Mouse (Mus musculus) heart, embryonic 15.5 days (tissue): Measurements from ENCODE around the gene Smarca1. TPM values are rescaled to one million over a fixed set of nuclear protein-coding genes. Genes with fewer than 3 reads are reported as not detected.

Source experiments
- ATAC-seq: fragments of 200-750 bp; cut with Nextera tagmentation; replicated peaks from 2 replicates; pipeline ENCODE4 v1.8.0; 2017; ENCODE audit warnings: low read depth, moderate TSS enrichment; ENCODE audit not compliant: insufficient number of reproducible peaks, insufficient read depth, low FRiP score
- H3K27ac ChIP-seq: fragments of 300-500 bp; sonication (generic); 2 replicates; pipeline ENCODE4 v1.5.1; 2015; ENCODE audit warnings: mild to moderate bottlenecking, inconsistent platforms
- H3K27me3 ChIP-seq: fragments of 300-500 bp; sonication (generic); 2 replicates; pipeline ENCODE4 v1.6.1; 2015; ENCODE audit warnings: inconsistent platforms
- H3K36me3 ChIP-seq: fragments of 300-500 bp; sonication (generic); 2 replicates; pipeline ENCODE4 v1.6.1; 2015; ENCODE audit warnings: mild to moderate bottlenecking, inconsistent platforms
- H3K4me1 ChIP-seq: fragments of 300-500 bp; sonication (generic); replicated peaks from 2 replicates; pipeline ENCODE4 v1.6.1; 2015; ENCODE audit warnings: inconsistent platforms
- H3K4me2 ChIP-seq: fragments of 300-500 bp; sonication (generic); 2 replicates; pipeline ENCODE4 v1.6.1; 2015; ENCODE audit warnings: inconsistent platforms, mild to moderate bottlenecking, moderate library complexity
- H3K4me3 ChIP-seq: fragments of 300-500 bp; sonication (generic); 2 replicates; pipeline ENCODE4 v1.5.1; 2015; ENCODE audit warnings: mild to moderate bottlenecking, inconsistent platforms
- H3K9ac ChIP-seq: fragments of 300-500 bp; sonication (generic); 2 replicates; pipeline ENCODE4 v1.6.1; 2015; ENCODE audit warnings: mild to moderate bottlenecking, inconsistent platforms
- H3K9me3 ChIP-seq: fragments of 300-500 bp; sonication (generic); replicated peaks from 2 replicates; pipeline ENCODE4 v1.6.1; 2016; ENCODE audit warnings: inconsistent platforms
- WGBS: fragments of 180-500 bp; shearing (Covaris S2); methylation state at CpG from one replicate; pipeline ENCODE4 v1.1.7; 2015; ENCODE audit warnings: mixed read lengths; 5-methylcytosine and 5-hydroxymethylcytosine counted together
- polyA plus RNA-seq: library from polyadenylated mRNA; unstranded; fragments of >200 nt; fragmentation: Nextera tagmentation; extraction: Ambion mirVana; gene quantifications from 2 replicates; pipeline ENCODE4 v1.2.1, GENCODE M21; 2015

The Smarca1 gene
- polyA plus RNA-seq: 21.3 and 21.6 TPM in 2 replicates

GRCm38 (mm10) chrX:47892431-47893024 lies at the start of gene Smarca1:
Gene Smarca1 (minus strand): TSS chrX:47892974.
- peak within 1 kb of the TSS; percentile 69 for H3K4me2 ChIP-seq
- H3K4me3 ChIP-seq: peak within 1 kb of the TSS; percentile 67
- H3K27me3 ChIP-seq: no peaks in the 10 kb centered on the region
- peak within 1 kb of the TSS; percentile 77 for H3K27ac ChIP-seq
- no peaks in the 10 kb centered on the region for H3K36me3 ChIP-seq
- H3K9ac ChIP-seq: peak within 1 kb of the TSS; percentile 68
- peak; percentile 58; the same call in 1 of the 2 replicates for ATAC-seq
- 13% methylated on average over 13 of the region's 17 CpGs for WGBS
- H3K4me1 ChIP-seq: no peaks in the 10 kb centered on the region
- no peaks in the 10 kb centered on the region for H3K9me3 ChIP-seq

- H3K4me1 ChIP-seq: peaks cover 6% of the 10 kb centered on the region
- no peak overlapping the region for H3K9ac ChIP-seq
- H3K36me3 ChIP-seq: 0 out of 2 replicates have a peak, but pooled peaks cover 3% of the 10 kb centered on the region
- H3K9me3 ChIP-seq: no peaks in the 10 kb centered on the region
- H3K4me2 ChIP-seq: no peak overlapping the region
- no peak overlapping the region for H3K4me3 ChIP-seq
- no peaks in the 10 kb centered on the region for H3K27me3 ChIP-seq
- 17% methylated on average over 2 of the region's 2 CpGs for WGBS
- no peak for ATAC-seq
- H3K27ac ChIP-seq: no peak overlapping the region
These were observed 45.0 kb upstream of the Smarca1 start for GRCm38 (mm10) chrX:47937740-47938139.

DNA sequence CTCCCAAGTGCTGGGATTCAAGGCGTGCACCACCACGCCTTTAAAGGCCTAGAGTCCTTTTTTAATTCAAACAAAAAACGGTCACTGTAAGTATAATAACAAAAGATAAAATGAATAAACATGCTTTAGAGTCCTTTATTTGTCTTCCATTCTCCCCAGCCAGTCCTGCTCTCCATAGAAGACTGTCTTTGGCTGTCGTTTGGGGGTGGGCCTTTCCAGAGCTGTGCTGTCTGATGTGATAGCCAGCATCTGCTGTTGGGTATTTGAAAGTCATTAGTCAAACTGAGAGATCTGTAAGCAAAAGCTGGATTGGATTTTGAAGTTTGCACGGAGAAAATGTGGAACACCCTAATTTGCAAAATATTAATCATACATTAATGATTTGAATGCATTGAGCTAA lies 44.1 kb upstream of the Smarca1 start:
- no peaks in the 10 kb centered on the region for H3K9me3 ChIP-seq
- no peak overlapping the region for H3K4me2 ChIP-seq
- ATAC-seq: no peak
- peaks cover 6% of the 10 kb centered on the region for H3K4me1 ChIP-seq
- no peaks in the 10 kb centered on the region for H3K27me3 ChIP-seq
- WGBS: 65% methylated on average over 5 of the region's 5 CpGs
- peaks cover 3% of the 10 kb centered on the region; the same call in 1 of the 2 replicates for H3K36me3 ChIP-seq
- H3K27ac ChIP-seq: no peak overlapping the region
- H3K4me3 ChIP-seq: no peak overlapping the region
- no peak overlapping the region for H3K9ac ChIP-seq

DNA sequence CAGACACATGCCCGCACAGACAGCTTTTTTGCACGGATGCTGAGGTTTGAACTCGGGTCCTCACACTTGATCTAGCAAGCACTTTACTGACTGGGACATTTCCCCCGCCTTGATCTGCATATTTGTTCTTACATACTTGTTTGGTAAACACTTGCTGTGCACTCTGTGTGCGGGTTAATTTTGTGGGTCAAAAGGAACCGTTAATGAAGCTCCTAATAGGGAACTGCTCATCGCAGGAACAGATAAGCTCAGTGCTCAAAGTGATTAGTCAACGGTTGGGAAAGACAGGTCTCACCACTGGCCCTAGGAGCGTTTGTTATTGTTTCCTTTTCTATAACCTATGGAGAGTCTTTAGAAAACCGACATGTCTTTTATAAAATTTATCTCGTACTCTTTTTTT lies 41.6 kb upstream of the Smarca1 start:
- Histone ChIP-seq H3K36me3 (peaks cover 3% of the 10 kb centered on the region; the same call in 1 of the 2 replicates), H3K27ac (no peak overlapping the region), H3K4me2 (no peak overlapping the region), H3K4me3 (no peak overlapping the region), H3K9me3 (no peaks in the 10 kb centered on the region), H3K27me3 (no peaks in the 10 kb centered on the region), H3K9ac (no peak overlapping the region), H3K4me1 (peaks cover 6% of the 10 kb centered on the region)
- 78% methylated on average over 11 of the region's 11 CpGs for WGBS
- no peak for ATAC-seq

- Histone ChIP-seq H3K36me3 (peaks cover 3% of the 10 kb centered on the region; the same call in 1 of the 2 replicates), H3K9me3 (no peaks in the 10 kb centered on the region), H3K27ac (no peak overlapping the region), H3K9ac (no peak overlapping the region), H3K4me2 (no peak overlapping the region), H3K4me3 (no peak overlapping the region), H3K4me1 (no peaks in the 10 kb centered on the region), H3K27me3 (no peaks in the 10 kb centered on the region)
- ATAC-seq: no peak
- WGBS: 44% methylated on average over 3 of the region's 3 CpGs
These were observed 37.7 kb upstream of the Smarca1 start for GRCm38 (mm10) chrX:47930449-47930848.

DNA sequence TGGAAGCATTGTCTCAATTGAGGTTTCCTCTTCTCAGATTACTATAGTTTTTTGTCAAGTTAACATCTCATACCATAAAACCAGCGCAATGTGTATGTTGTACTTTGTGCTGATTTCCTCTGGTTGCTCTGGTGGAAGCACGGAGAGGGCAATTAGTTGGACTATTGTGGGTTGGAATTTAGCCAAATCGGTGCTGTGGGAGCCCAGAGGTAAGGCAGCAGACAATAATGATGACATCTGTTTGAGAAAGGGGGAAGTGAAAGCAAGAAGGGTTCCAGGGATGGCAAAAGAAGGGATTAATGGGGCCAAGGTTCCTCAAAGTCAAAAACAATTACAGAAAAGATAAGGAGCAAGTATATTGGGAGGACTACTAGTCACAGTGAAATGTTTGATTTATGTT lies 35.2 kb upstream of the Smarca1 start:
- Histone ChIP-seq H3K4me2 (no peak overlapping the region), H3K4me1 (no peaks in the 10 kb centered on the region), H3K27me3 (no peaks in the 10 kb centered on the region), H3K4me3 (no peak overlapping the region), H3K9ac (no peak overlapping the region), H3K27ac (no peak overlapping the region), H3K9me3 (no peaks in the 10 kb centered on the region), H3K36me3 (no peaks in the 10 kb centered on the region; the same call in 1 of the 2 replicates)
- 73% methylated on average over 3 of the region's 3 CpGs for WGBS
- no peak for ATAC-seq

GRCm38 (mm10) chrX:47920541-47920940 lies 27.8 kb upstream of the Smarca1 start:
- no peaks in the 10 kb centered on the region for H3K36me3 ChIP-seq
- no peak overlapping the region for H3K4me2 ChIP-seq
- no peak overlapping the region for H3K9ac ChIP-seq
- WGBS: 71% methylated on average over 5 of the region's 5 CpGs
- no peak overlapping the region for H3K27ac ChIP-seq
- ATAC-seq: no peak
- H3K27me3 ChIP-seq: no peaks in the 10 kb centered on the region
- no peaks in the 10 kb centered on the region for H3K4me1 ChIP-seq
- H3K9me3 ChIP-seq: no peaks in the 10 kb centered on the region
- H3K4me3 ChIP-seq: no peak overlapping the region

DNA sequence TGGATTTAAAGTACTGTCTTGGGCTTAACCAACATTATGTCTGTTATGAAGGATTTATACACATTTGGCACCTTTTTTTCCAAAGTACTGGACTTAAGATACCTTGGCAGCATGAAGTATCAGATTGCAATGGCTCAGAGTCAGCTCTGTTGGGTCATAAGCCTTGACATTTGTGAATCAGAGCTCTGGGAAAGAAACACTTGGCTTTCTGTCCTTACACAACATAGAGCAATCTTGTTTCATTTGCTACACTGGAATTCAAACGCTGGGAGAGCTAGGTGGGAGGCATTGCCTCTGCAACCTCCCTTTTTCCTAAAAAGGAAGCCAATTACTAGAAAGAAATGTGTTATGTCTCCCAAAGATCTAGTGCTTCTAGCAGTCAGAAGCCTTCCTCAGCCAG lies 24.1 kb upstream of the Smarca1 start:
- H3K27me3 ChIP-seq: no peaks in the 10 kb centered on the region
- no peak for ATAC-seq
- H3K9ac ChIP-seq: no peak overlapping the region
- WGBS: 57% methylated on average over 1 of the region's 1 CpGs
- no peak overlapping the region for H3K27ac ChIP-seq
- no peaks in the 10 kb centered on the region for H3K9me3 ChIP-seq
- no peak overlapping the region for H3K4me3 ChIP-seq
- no peak overlapping the region for H3K4me2 ChIP-seq
- H3K36me3 ChIP-seq: no peaks in the 10 kb centered on the region
- H3K4me1 ChIP-seq: peaks cover 6% of the 10 kb centered on the region; the same call in 1 of the 2 replicates

DNA sequence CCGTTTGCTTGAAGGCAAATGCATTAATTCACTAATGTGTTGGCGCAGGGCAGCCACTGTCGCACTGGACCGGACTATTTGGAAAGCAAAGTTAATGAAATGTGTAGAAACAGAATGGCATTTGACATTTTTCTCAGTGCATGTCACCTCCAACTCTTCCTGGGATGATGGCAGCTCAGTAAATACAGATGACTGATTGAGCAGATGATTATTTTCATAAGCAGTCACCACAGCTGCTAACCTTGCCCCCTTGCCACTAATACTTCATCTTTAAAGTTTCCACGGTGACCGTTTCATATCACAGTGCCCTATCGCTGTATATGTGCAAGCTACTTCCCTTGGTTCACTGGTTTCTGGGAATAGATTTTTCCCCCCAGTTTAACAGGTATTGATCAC lies 20.8 kb upstream of the Smarca1 start:
- Histone ChIP-seq H3K36me3 (no peaks in the 10 kb centered on the region), H3K4me1 (peaks cover 6% of the 10 kb centered on the region; the same call in 1 of the 2 replicates), H3K27ac (no peak overlapping the region), H3K9ac (no peak overlapping the region), H3K4me2 (peak overlapping the region; percentile 60), H3K4me3 (peak overlapping the region; percentile 65; the same call in 1 of the 2 replicates), H3K27me3 (no peaks in the 10 kb centered on the region), H3K9me3 (no peaks in the 10 kb centered on the region)
- no peak for ATAC-seq
- 74% methylated on average over 7 of the region's 7 CpGs for WGBS

DNA sequence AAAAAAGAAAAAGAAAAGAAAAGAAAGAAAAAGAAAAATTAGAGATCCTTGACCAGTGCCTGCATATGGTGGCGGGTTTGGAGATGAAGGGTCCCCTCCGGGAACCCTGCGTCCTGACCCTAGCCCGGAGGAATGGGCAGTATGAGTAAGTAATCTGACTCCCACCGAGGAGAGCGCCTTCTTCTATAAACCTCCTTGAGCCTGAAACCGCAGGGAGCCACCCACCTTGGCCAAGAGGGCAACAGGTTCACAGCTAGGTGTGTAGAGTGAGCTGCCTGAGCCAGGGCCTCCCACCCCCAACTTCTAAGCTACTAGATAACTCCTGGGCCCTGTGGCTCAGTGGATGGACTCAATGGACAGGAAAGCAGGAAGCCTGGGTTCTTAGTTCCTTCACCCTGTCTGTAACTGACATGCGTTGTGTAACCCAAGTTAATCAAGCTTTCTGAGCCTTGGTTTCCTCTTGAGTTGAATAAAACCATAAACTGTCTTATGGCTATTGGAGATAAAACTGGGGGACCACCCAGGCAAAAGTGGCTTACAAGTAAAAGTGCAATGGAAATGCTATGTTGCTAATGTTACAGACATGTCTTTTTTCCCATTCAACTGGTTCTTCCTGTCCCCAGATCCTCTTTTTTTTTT lies 20.2 kb upstream of the Smarca1 start:
- Histone ChIP-seq H3K9me3 (no peaks in the 10 kb centered on the region), H3K4me3 (peak overlapping the region; percentile 65), H3K27ac (no peak overlapping the region), H3K27me3 (no peaks in the 10 kb centered on the region), H3K4me2 (peak overlapping the region; percentile 60), H3K4me1 (peaks cover 6% of the 10 kb centered on the region; the same call in 1 of the 2 replicates), H3K9ac (peak overlapping the region; percentile 71; the same call in 1 of the 2 replicates), H3K36me3 (no peaks in the 10 kb centered on the region)
- WGBS: 12% methylated on average over 8 of the region's 8 CpGs
- ATAC-seq: 0 out of 2 replicates have a peak, but pooled peaks have one; percentile 14

GRCm38 (mm10) chrX:47912306-47912792 lies 19.6 kb upstream of the Smarca1 start, which contains the start of gene Ocrl:
Gene Ocrl (plus strand): TSS chrX:47912387.
- Histone ChIP-seq H3K4me1 (peaks cover 6% of the 10 kb centered on the region; the same call in 1 of the 2 replicates), H3K9me3 (no peaks in the 10 kb centered on the region), H3K4me3 (peak within 1 kb of the TSS; percentile 65), H3K27ac (peak within 1 kb of the TSS; percentile 81), H3K9ac (peak within 1 kb of the TSS; percentile 71), H3K4me2 (peak within 1 kb of the TSS; percentile 60), H3K36me3 (no peaks in the 10 kb centered on the region), H3K27me3 (no peaks in the 10 kb centered on the region)
- 7% methylated on average over 34 of the region's 35 CpGs for WGBS
- peak; percentile 82 for ATAC-seq
